Mouse (Mus musculus) lung, postnatal 0 days (tissue): ENCODE measurements around the gene Ccn1.

Experiments
- CTCF ChIP-seq: IDR thresholded peaks from 2 replicates; pipeline ENCODE4 v1.5.1; 2016; ENCODE audit warnings: antibody characterized with exemption, mild to moderate bottlenecking
- EP300 ChIP-seq: IDR thresholded peaks from 2 replicates; pipeline ENCODE4 v1.6.1; 2016; ENCODE audit warnings: antibody characterized with exemption, mild to moderate bottlenecking, control low read depth

- TF ChIP-seq CTCF (no peak), EP300 (no peak)
Observed at GRCm38 (mm10) chr3:145642861-145643260, 6.9 kb downstream of the Ccn1 start.
